Mouse (Mus musculus) forebrain, postnatal 0 days (tissue): ENCODE measurements at regions not wholly inside any gene's neighbourhood (a gene's known extent, or its start where the extent isn't known, plus 50 kb on each side); places are given as distances from the start of the nearest gene placed in this dataset.
"Not testable (repeated sequence)": the region's sequence is repeated elsewhere in the genome, so short reads cannot be mapped to it uniquely, and the experiment has no call there.

Source experiments
- ATAC-seq: fragments of 200-750 bp; cut with Nextera tagmentation; 2 replicates; pipeline ENCODE4 v1.8.0; 2017; ENCODE audit warnings: mild to moderate bottlenecking, moderate library complexity
- DNase-seq: peaks from one replicate; pipeline ENCODE4 v3.0.0-alpha.2; 2015
- H3K27ac ChIP-seq: fragments of 300-500 bp; sonication (generic); 2 replicates; pipeline ENCODE4 v1.5.1; 2014; ENCODE audit warnings: low read depth, mild to moderate bottlenecking, antibody characterized with exemption, low read length, moderate library complexity, mixed read lengths
- H3K27me3 ChIP-seq: fragments of 300-500 bp; sonication (generic); 2 replicates; pipeline ENCODE4 v1.6.1; 2014; ENCODE audit warnings: mild to moderate bottlenecking, low read length, mixed read lengths; ENCODE audit not compliant: insufficient read depth
- H3K36me3 ChIP-seq: fragments of 300-500 bp; sonication (generic); 2 replicates; pipeline ENCODE4 v1.6.1; 2014; ENCODE audit warnings: mild to moderate bottlenecking, moderate library complexity; ENCODE audit not compliant: insufficient read depth
- H3K4me1 ChIP-seq: fragments of 300-500 bp; sonication (generic); 2 replicates; pipeline ENCODE4 v1.6.1; 2014; ENCODE audit warnings: antibody characterized with exemption; ENCODE audit not compliant: insufficient read depth
- H3K4me2 ChIP-seq: fragments of 300-500 bp; sonication (generic); 2 replicates; pipeline ENCODE4 v1.6.1; 2014; ENCODE audit warnings: low read depth, mild to moderate bottlenecking, moderate library complexity
- H3K4me3 ChIP-seq: fragments of 300-500 bp; sonication (generic); 2 replicates; pipeline ENCODE4 v1.5.1; 2014; ENCODE audit warnings: low read depth, low read length, mixed read lengths
- H3K9ac ChIP-seq: fragments of 300-500 bp; sonication (generic); 2 replicates; pipeline ENCODE4 v1.6.1; 2014; ENCODE audit warnings: mild to moderate bottlenecking
- H3K9me3 ChIP-seq: fragments of 300-500 bp; sonication (generic); 2 replicates; pipeline ENCODE4 v1.6.1; 2016; ENCODE audit warnings: low read length
- CTCF ChIP-seq: sonication (generic); IDR thresholded peaks from 2 replicates; pipeline ENCODE4 v1.5.1; 2016; ENCODE audit warnings: antibody characterized with exemption, control low read depth, low read depth
- WGBS: fragments of 180-500 bp; shearing (Covaris S2); extraction: QIAGEN DNeasy Blood & Tissue Kit; methylation state at CpG from one replicate; pipeline ENCODE4 v1.1.7; 2014; 5-methylcytosine and 5-hydroxymethylcytosine counted together

DNA sequence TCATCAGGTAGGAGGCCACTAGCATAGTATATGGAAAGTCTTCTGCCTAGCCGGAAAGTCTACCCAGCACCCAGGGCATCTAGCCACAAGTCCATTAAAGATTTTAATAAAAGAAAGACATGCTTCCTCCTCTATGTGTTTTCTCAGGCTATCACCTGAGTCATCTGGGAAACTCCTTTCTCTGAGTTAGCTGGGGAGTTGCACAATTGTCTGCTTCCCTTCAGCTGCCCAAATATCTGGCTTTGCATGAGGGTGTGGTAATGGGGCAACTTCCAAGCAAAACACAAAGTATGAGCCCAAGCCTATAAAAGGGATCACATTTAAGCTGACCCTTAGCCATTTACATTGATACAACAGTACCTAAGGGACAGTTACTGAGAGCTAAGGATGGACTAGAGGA, 376.9 kb upstream of the Tbl1xr1 start:
- 92% methylated on average over 1 of the region's 1 CpGs for whole genome bisulfite sequencing

DNA sequence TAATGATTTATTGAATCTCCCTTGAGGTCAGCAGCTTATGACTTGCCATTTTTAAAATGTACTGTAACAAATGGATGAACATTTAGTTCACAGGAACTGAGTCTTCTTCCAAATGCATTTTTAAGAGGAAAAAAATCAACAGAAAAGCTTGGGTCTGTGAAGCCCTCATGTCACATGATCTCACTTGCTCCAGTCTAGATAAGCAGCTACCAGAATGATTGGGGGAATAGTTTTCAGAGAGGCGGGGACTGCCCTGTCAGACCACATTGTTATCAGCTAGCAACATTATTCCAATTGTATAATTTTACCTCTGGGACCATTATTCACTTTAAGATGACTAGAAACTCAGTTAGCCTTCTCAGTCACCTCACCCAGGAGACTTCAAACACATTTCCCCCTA, 376.1 kb upstream of the Tbl1xr1 start:
- 94% methylated on average over 1 of the region's 1 CpGs for WGBS
- no peaks in the 10 kb centered on the region for H3K4me1 ChIP-seq
- no peaks in the 10 kb centered on the region for H3K36me3 ChIP-seq
- ATAC-seq (no peak), DNase-seq (no peak)
- no peak overlapping the region for H3K27ac ChIP-seq
- no peak for TF ChIP-seq CTCF
- no peak overlapping the region for H3K4me2 ChIP-seq
- H3K9me3 ChIP-seq, result no peaks in the 10 kb centered on the region
- H3K27me3 ChIP-seq, result no peaks in the 10 kb centered on the region
- H3K4me3 ChIP-seq, result no peak overlapping the region
- H3K9ac ChIP-seq, result no peak overlapping the region

More for the DNA sequence above, 376.9 kb upstream of the Tbl1xr1 start:
- no peak overlapping the region for H3K4me2 ChIP-seq
- H3K9ac ChIP-seq, result no peak overlapping the region
- H3K4me1 ChIP-seq, result no peaks in the 10 kb centered on the region
- no peaks in the 10 kb centered on the region for H3K9me3 ChIP-seq
- no peak overlapping the region for H3K27ac ChIP-seq
- H3K36me3 ChIP-seq, result no peaks in the 10 kb centered on the region
- no peaks in the 10 kb centered on the region for H3K27me3 ChIP-seq
- no peak overlapping the region for H3K4me3 ChIP-seq
- ATAC-seq (no peak), DNase-seq (no peak)
- no peak for TF ChIP-seq CTCF

DNA sequence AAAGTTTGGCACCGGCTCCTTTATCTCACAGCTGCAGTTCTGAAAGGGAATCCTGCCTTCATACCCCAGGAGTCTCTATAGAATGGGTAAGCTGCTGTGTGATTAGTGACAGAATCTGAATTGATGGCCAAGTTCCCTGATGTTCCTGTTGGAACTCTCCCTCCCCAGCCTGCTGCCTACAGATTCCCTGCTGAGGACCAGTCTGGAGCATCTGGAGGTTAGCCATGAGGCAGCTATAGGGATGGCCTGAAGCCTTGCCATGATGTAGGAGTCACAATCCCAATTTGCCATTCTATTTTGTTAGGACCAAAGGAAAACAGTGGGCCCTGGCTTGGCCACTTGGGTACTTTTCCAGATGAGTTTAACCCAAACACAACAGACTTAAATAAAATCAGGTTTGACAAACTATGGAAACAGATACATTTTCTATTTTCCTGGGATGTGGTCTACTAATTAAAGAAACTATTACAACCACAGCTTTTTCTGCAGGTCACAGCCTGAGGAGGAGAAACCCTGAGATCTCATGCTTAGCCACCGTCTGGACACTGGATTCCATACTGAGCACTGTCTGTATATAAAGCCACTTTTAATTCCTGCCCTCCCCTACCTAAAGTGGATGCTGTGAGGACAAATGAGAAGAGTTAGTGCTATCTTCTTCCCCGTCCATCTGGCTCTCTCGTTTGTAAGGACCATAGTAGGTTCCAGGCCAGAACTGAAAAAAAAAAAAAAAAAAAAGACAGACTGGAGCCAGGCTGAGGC, 349.5 kb upstream of the Tbl1xr1 start:
- Histone ChIP-seq H3K36me3 (no peaks in the 10 kb centered on the region), H3K4me3 (no peak overlapping the region), H3K4me1 (no peaks in the 10 kb centered on the region), H3K9ac (no peak overlapping the region), H3K4me2 (no peak overlapping the region), H3K27ac (no peak overlapping the region), H3K27me3 (no peaks in the 10 kb centered on the region), H3K9me3 (no peaks in the 10 kb centered on the region)
- 58% methylated on average over 4 of the region's 4 CpGs for WGBS
- no peak for ATAC-seq
- TF ChIP-seq CTCF, result no peak
- no peak for DNase-seq

DNA sequence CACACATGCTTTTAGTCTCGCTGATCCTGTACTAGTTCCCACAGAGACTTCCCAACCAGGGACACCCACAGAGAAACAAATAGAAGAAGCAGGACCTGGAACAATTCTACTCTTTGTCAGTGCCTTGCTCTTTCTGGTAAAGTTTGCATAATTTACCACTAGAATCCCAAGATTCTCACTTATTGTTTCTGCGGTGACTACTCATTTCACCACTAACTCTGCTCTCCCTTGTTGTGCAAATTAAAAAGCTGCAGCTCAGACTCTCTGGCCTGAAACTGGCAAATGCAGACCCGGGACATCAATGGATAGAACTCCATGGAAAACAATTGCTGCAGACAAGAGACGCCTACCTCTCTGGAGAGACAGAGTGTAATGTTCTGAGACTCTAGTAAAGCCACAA, 348.4 kb upstream of the Tbl1xr1 start:
- ATAC-seq, result no peak
- no peak for DNase-seq
- WGBS, result 28% methylated on average over 4 of the region's 4 CpGs
- no peak overlapping the region for H3K27ac ChIP-seq
- no peak overlapping the region for H3K9ac ChIP-seq
- H3K4me3 ChIP-seq, result no peak overlapping the region
- no peaks in the 10 kb centered on the region for H3K9me3 ChIP-seq
- H3K27me3 ChIP-seq, result no peaks in the 10 kb centered on the region
- H3K36me3 ChIP-seq, result no peaks in the 10 kb centered on the region
- TF ChIP-seq CTCF, result no peak
- no peaks in the 10 kb centered on the region for H3K4me1 ChIP-seq
- no peak overlapping the region for H3K4me2 ChIP-seq

DNA sequence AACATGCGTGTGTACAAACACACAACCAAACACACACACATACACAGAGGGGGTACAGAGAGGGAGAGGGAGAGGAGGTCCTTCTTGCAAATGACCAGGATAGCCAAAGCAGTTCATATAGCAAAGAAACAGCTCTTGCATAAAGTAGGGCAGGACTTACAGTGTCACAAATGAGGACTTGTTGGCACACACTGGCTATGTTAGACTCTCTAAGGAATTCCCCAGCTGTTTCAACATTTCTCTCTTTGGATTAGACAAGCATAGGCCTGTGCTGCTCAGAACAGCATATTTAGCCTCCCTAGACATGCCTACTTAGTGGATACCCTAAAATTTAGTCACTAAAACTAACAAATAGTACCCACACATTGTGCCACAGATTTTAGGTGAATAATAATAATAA, 347.1 kb upstream of the Tbl1xr1 start:
- H3K9me3 ChIP-seq, result no peaks in the 10 kb centered on the region
- no peaks in the 10 kb centered on the region for H3K36me3 ChIP-seq
- ATAC-seq (peak; percentile 78), DNase-seq (no peak)
- no peak for TF ChIP-seq CTCF
- no peak overlapping the region for H3K27ac ChIP-seq
- H3K27me3 ChIP-seq, result no peaks in the 10 kb centered on the region
- WGBS, result 100% methylated on average over 1 of the region's 1 CpGs
- H3K4me2 ChIP-seq, result no peak overlapping the region
- H3K9ac ChIP-seq, result no peak overlapping the region
- no peak overlapping the region for H3K4me3 ChIP-seq
- H3K4me1 ChIP-seq, result no peaks in the 10 kb centered on the region

DNA sequence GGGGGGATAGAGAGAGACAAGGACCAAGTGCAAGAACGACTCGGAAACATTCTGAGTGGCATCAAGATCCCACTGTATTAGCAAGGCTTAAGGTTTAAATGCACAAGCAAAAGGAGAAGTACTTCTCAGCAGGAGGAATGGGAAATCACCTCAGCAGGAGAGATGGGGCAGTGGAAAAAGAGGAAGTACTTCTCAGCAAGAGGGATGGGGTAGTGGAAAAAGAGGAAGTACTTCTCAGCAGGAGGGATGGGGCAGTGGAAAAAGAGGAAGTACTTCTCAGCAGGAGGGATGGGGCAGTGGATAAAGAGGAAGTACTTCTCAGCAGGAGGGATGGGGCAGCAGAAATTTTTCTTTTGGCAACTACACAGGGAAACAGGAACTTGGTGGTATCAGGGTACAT, 340.8 kb upstream of the Tbl1xr1 start:
- not testable (repeated sequence) for ATAC-seq, H3K9ac ChIP-seq

DNA sequence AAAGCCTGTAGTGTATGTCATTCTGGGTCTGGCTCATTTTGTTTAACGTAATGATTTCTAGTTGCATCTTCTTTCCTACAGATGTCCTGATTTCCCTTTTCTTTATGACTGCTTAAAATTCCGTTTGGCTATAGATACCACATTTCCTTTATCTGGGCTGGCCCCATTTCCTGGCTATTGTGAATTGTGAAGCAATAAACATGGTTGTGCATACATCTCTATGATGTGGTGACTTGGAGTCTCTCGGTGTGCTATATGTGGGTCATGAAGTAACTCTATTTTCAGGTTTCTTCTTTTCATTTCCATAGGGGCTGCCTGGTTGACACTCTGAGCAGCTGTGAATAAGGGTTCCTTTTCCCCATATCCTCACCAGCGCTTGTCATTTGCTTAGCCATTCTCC, 336.7 kb upstream of the Tbl1xr1 start:
- H3K27me3 ChIP-seq, result no peaks in the 10 kb centered on the region
- no peaks in the 10 kb centered on the region for H3K4me1 ChIP-seq
- no peaks in the 10 kb centered on the region for H3K36me3 ChIP-seq
- no peak overlapping the region for H3K27ac ChIP-seq
- no peak for DNase-seq
- 84% methylated on average over 4 of the region's 4 CpGs for WGBS
- no peak overlapping the region for H3K9ac ChIP-seq
- H3K4me2 ChIP-seq, result no peak overlapping the region
- H3K9me3 ChIP-seq, result no peaks in the 10 kb centered on the region
- ATAC-seq, result no peak
- H3K4me3 ChIP-seq, result no peak overlapping the region
- TF ChIP-seq CTCF, result no peak

More for the DNA sequence above, 340.8 kb upstream of the Tbl1xr1 start:
- H3K4me2 ChIP-seq, H3K27ac ChIP-seq, H3K36me3 ChIP-seq, H3K27me3 ChIP-seq, H3K9me3 ChIP-seq, DNase-seq, H3K4me3 ChIP-seq, H3K4me1 ChIP-seq: not testable (repeated sequence)
- 98% methylated on average over 2 of the region's 2 CpGs for WGBS

DNA sequence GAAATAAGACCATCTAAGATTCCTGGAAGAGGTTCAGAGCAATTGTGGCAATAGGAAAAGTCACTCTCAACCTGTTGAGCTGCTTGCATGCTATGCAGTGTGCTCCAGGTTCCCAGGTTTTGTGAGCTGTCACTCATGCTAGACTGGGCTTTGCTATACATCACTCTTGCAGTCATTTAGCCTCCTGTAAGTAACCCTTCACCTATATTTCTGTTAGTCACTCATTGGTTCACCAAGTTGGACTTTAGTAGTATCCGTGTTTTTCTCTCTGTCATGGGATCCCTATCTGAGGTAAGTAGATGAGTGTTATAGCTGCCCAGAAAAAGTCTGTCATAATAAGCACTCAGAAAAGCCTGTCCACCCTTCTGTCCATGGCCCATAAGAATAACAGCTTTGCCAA, 332.3 kb upstream of the Tbl1xr1 start:
- no peak overlapping the region for H3K27ac ChIP-seq
- H3K9me3 ChIP-seq, result no peaks in the 10 kb centered on the region
- H3K36me3 ChIP-seq, result no peaks in the 10 kb centered on the region
- H3K27me3 ChIP-seq, result no peaks in the 10 kb centered on the region
- ATAC-seq (no peak), DNase-seq (no peak)
- no peak overlapping the region for H3K4me3 ChIP-seq
- no peak overlapping the region for H3K4me2 ChIP-seq
- WGBS, result 96% methylated on average over 1 of the region's 1 CpGs
- TF ChIP-seq CTCF, result no peak
- no peaks in the 10 kb centered on the region for H3K4me1 ChIP-seq
- no peak overlapping the region for H3K9ac ChIP-seq
